Mouse (Mus musculus): Measurements from ENCODE around the gene Atp1a4. TPM values are rescaled to one million over a fixed set of nuclear protein-coding genes. Genes with fewer than 3 reads are reported as not detected.

The Atp1a4 gene
- under 1 TPM; 0.59 to 0.88 TPM for total RNA-seq (2021)
- long read RNA-seq, experiment 1, partial matches to known transcripts = 1 of 1 reads
- long read RNA-seq, experiment 1, other reads (novel, unspliced or antisense) = 0 of 1 reads
- long read RNA-seq, experiment 2, partial matches to known transcripts = 1 of 1 reads
- long read RNA-seq, experiment 2, other reads (novel, unspliced or antisense) = 0 of 1 reads

GRCm38 (mm10) chr1:172258314-172258713 is at the start of gene Atp1a4:
Gene Atp1a4 (minus strand): TSS chr1:172258414.
- DNase-seq = no peak

GRCm38 (mm10) chr1:172307936-172308335 is 49.7 kb upstream of the Atp1a4 start:
- no peak for DNase-seq

GRCm38 (mm10) chr1:172306885-172307284 is 48.7 kb upstream of the Atp1a4 start:
- no peak for DNase-seq

GRCm38 (mm10) chr1:172306196-172306595 is 48.0 kb upstream of the Atp1a4 start:
- DNase-seq = no peak

- no peak for DNase-seq
Observed at GRCm38 (mm10) chr1:172305635-172306034, 47.4 kb upstream of the Atp1a4 start.

GRCm38 (mm10) chr1:172305153-172305552 is 46.9 kb upstream of the Atp1a4 start:
- no peak for DNase-seq

GRCm38 (mm10) chr1:172304443-172304842 is 46.2 kb upstream of the Atp1a4 start:
- DNase-seq = no peak

- no peak for DNase-seq
Observed at GRCm38 (mm10) chr1:172302851-172303250, 44.6 kb upstream of the Atp1a4 start.

GRCm38 (mm10) chr1:172302311-172302710 is 44.1 kb upstream of the Atp1a4 start:
- peak; percentile 62 for DNase-seq

GRCm38 (mm10) chr1:172301180-172301579 is 43.0 kb upstream of the Atp1a4 start:
- no peak for DNase-seq

- peak; percentile 77 for DNase-seq
Observed at GRCm38 (mm10) chr1:172300247-172300646, 42.0 kb upstream of the Atp1a4 start.

GRCm38 (mm10) chr1:172299528-172299927 is 41.3 kb upstream of the Atp1a4 start:
- DNase-seq = no peak

GRCm38 (mm10) chr1:172297611-172298537 is 39.7 kb upstream of the Atp1a4 start, which contains the start of gene Atp1a2:
Gene Atp1a2 (minus strand): TSS chr1:172298064.
- peak; percentile 86 for DNase-seq

GRCm38 (mm10) chr1:172296816-172297510 is 38.7 kb upstream of the Atp1a4 start:
- peak; percentile 81 for DNase-seq

GRCm38 (mm10) chr1:172295751-172296197 is 37.6 kb upstream of the Atp1a4 start:
- DNase-seq = peak; percentile 55

- no peak for DNase-seq
Observed at GRCm38 (mm10) chr1:172293449-172293848, 35.2 kb upstream of the Atp1a4 start.

- no peak for DNase-seq
Observed at GRCm38 (mm10) chr1:172292880-172293279, 34.7 kb upstream of the Atp1a4 start.

GRCm38 (mm10) chr1:172289617-172289946 is 31.4 kb upstream of the Atp1a4 start:
- no peak for DNase-seq

GRCm38 (mm10) chr1:172288900-172289616 is 30.8 kb upstream of the Atp1a4 start:
- no peak for DNase-seq

- no peak for DNase-seq
Observed at GRCm38 (mm10) chr1:172286740-172287139, 28.5 kb upstream of the Atp1a4 start.

- peak; percentile 68 for DNase-seq
Observed at GRCm38 (mm10) chr1:172284221-172284620, 26.0 kb upstream of the Atp1a4 start.

GRCm38 (mm10) chr1:172283073-172283472 is 24.9 kb upstream of the Atp1a4 start:
- DNase-seq = peak; percentile 60

All from gastrocnemius, postnatal 25 days (tissue).